Mouse (Mus musculus) urinary bladder, postnatal 10 days (tissue): Measurements from ENCODE around the gene Olfr96.

ENCODE experiments used
- DNase-seq: peaks from one replicate; pipeline ENCODE4 v3.0.0; 2022; ENCODE audit warnings: low spot score

Gene Olfr96

DNA sequence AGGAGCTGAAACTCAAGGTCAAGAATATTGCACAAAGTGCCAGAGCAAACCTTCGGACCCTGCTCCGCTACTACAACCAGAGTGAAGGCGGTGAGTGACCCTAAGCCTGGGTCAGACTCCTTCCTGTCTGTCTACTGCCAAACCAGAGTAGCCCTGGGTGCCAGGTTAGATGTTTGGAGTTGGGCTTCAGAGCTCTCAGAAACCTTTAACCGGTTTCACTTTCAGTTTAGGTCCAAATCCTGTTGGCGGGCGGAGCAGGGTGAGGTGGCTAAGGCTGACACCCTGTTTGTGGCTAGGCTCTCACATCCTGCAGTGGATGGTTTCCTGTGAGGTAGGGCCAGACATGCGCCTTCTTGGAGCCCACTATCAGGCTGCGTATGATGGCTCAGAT, 50.8 kb downstream of the Olfr96 start:
- DNase-seq: no peak

DNA sequence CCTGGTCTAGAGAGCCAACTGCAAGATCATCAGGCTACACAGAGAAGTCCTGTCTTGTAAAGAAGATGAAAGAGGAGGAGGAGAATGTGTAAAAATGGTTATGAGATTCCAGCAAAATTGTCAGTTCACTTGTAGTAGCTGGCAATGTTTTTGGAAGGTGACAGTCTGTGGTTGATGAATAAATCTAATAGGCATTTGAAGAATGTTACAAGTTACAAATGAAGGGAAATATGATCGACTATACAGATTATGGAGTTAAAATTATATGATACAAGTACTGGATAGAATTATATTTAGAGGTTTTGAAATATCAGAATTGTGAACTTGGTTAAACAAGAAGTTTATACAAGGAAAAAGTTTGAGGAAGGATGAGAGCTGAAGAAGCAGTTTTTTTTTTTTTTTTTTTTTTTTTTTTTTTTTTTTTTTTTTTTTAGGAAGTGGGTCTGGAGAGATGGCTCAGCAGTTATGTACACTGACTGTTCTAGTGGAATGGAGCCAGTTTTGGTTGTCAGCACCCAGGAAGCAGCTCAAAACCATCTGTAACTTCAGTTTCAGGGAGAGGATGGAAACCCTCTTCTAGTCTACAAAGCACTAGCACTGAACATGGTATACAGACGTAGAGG, 55.8 kb downstream of the Olfr96 start:
- no peak for DNase-seq
